Mouse (Mus musculus): ENCODE data around the gene Gm10840.

DNA sequence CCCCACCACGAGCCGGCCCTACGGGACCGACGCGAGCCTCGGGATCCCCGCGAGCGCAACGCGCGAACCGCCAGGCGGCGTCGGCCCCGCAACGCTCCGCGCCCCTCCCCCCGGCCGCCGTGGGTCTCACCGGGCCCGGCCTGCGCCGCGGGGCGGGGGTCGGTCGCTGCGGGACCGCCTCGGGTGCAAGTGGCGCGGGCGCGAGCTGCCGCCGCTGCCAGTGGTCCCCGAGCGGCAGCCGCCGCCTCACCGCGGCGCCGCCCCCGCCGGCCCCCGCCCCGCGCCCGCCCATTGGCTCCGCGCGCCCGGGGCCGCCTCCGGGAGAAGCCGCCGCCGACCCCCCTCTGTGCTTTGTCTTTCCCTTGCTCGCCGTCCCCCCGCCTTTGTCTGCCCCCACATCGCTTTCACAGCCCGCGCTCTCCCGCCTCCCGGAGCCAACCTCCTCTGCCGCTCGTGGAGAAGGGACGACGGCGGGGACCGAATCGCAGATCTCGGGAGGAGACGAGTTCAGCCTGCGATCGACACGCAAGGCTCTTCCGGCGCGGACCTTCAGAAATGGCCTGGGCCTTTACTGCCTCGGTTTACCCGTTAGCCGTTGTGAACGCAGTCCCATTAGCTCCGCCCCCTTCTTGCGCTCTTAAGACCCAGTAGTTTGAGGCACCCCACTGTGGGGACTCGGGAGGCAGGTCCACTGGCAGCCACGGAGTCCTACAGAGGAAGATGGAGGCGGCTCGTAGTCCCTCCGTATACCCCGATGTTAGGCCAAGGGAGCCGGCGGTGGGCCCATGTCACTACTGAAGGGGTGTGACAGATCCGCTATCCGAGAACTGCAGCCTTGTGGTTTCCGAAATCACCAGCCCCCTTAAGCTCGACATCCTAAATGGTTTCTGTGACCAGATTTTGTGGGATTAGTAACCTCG is 469 bp upstream of the Gm10840 start:
- no peak for TF ChIP-seq CTCF (IDR thresholded peaks at IDR 0.05; ENCODE audit: extremely low read depth, insufficient read length, insufficient replicate concordance, low read depth, low read length)
- TF ChIP-seq POLR2A (IDR thresholded peaks at IDR 0.05; ENCODE audit: low read depth, low read length) = no peak

Measured in small intestine, adult 2 months (tissue).